Mouse (Mus musculus) embryonic facial prominence, embryonic 12.5 days (tissue): ENCODE measurements around the gene 1700020N01Rik. TPM values are rescaled to one million over a fixed set of nuclear protein-coding genes. Genes with fewer than 3 reads are reported as not detected.

ENCODE experiments used
- ATAC-seq: fragments of 200-750 bp; cut with Nextera tagmentation; 2 replicates; pipeline ENCODE4 v1.8.0; 2017; ENCODE audit not compliant: insufficient number of reproducible peaks, insufficient read depth, low FRiP score, low TSS enrichment
- H3K27ac ChIP-seq: fragments of 300-500 bp; sonication (generic); 2 replicates; pipeline ENCODE4 v1.5.1; 2016; ENCODE audit warnings: mild to moderate bottlenecking
- H3K27me3 ChIP-seq: fragments of 300-500 bp; sonication (generic); 2 replicates; pipeline ENCODE4 v1.6.1; 2016; ENCODE audit warnings: mild to moderate bottlenecking, moderate library complexity
- H3K36me3 ChIP-seq: fragments of 300-500 bp; sonication (generic); 2 replicates; pipeline ENCODE4 v1.6.1; 2016; ENCODE audit warnings: mild to moderate bottlenecking
- H3K4me1 ChIP-seq: fragments of 300-500 bp; sonication (generic); 2 replicates; pipeline ENCODE4 v1.6.1; 2016
- H3K4me2 ChIP-seq: fragments of 300-500 bp; sonication (generic); replicated peaks from 2 replicates; pipeline ENCODE4 v1.6.1; 2016; ENCODE audit warnings: mild to moderate bottlenecking, moderate library complexity
- H3K4me3 ChIP-seq: fragments of 300-500 bp; sonication (generic); 2 replicates; pipeline ENCODE4 v1.5.1; 2016; ENCODE audit warnings: mild to moderate bottlenecking
- H3K9ac ChIP-seq: fragments of 300-500 bp; sonication (generic); 2 replicates; pipeline ENCODE4 v1.6.1; 2016; ENCODE audit warnings: mild to moderate bottlenecking, moderate library complexity
- H3K9me3 ChIP-seq: fragments of 300-500 bp; sonication (generic); 2 replicates; pipeline ENCODE4 v1.6.1; 2016; ENCODE audit warnings: mild to moderate bottlenecking, moderate library complexity
- WGBS: fragments of 180-500 bp; shearing (Covaris S2); methylation state at CpG from one replicate; pipeline ENCODE4 v1.1.7; 2016; 5-methylcytosine and 5-hydroxymethylcytosine counted together
- polyA plus RNA-seq: library from polyadenylated mRNA; unstranded; fragments of >200 nt; fragmentation: Nextera tagmentation; extraction: Ambion mirVana; gene quantifications from 2 replicates; pipeline ENCODE4 v1.2.1, GENCODE M21; 2016

The 1700020N01Rik gene
- polyA plus RNA-seq, 1 experiment from 2014 or later: not detected

- Histone ChIP-seq H3K27ac (no peak overlapping the region), H3K4me1 (no peaks in the 10 kb centered on the region; the same call in 1 of the 2 replicates), H3K27me3 (no peaks in the 10 kb centered on the region), H3K36me3 (no peaks in the 10 kb centered on the region), H3K9ac (no peak overlapping the region), H3K4me3 (no peak overlapping the region), H3K4me2 (no peak overlapping the region), H3K9me3 (no peaks in the 10 kb centered on the region)
- no peak for ATAC-seq
- 86% methylated on average over 5 of the region's 5 CpGs for WGBS
Measured at GRCm38 (mm10) chr10:21564189-21564588, 28.8 kb upstream of the 1700020N01Rik start.

GRCm38 (mm10) chr10:21566074-21566473 lies 26.9 kb upstream of the 1700020N01Rik start:
- H3K36me3 ChIP-seq: no peaks in the 10 kb centered on the region
- no peak overlapping the region for H3K4me2 ChIP-seq
- H3K27me3 ChIP-seq: no peaks in the 10 kb centered on the region
- H3K27ac ChIP-seq: no peak overlapping the region
- WGBS: 85% methylated on average over 1 of the region's 1 CpGs
- no peak overlapping the region for H3K9ac ChIP-seq
- no peaks in the 10 kb centered on the region for H3K4me1 ChIP-seq
- H3K9me3 ChIP-seq: no peaks in the 10 kb centered on the region
- ATAC-seq: no peak
- no peak overlapping the region for H3K4me3 ChIP-seq

GRCm38 (mm10) chr10:21571615-21572014 lies 21.3 kb upstream of the 1700020N01Rik start:
- H3K4me3 ChIP-seq: no peak overlapping the region
- H3K9me3 ChIP-seq: no peaks in the 10 kb centered on the region
- WGBS: 84% methylated on average over 4 of the region's 4 CpGs
- H3K27ac ChIP-seq: no peak overlapping the region
- no peak for ATAC-seq
- no peak overlapping the region for H3K4me2 ChIP-seq
- H3K9ac ChIP-seq: no peak overlapping the region
- H3K4me1 ChIP-seq: no peaks in the 10 kb centered on the region
- H3K36me3 ChIP-seq: no peaks in the 10 kb centered on the region
- no peaks in the 10 kb centered on the region for H3K27me3 ChIP-seq

GRCm38 (mm10) chr10:21573713-21574112 lies 19.2 kb upstream of the 1700020N01Rik start:
- no peak overlapping the region for H3K9ac ChIP-seq
- no peak overlapping the region for H3K4me2 ChIP-seq
- H3K36me3 ChIP-seq: no peaks in the 10 kb centered on the region
- no peak for ATAC-seq
- H3K27me3 ChIP-seq: no peaks in the 10 kb centered on the region
- H3K4me3 ChIP-seq: no peak overlapping the region
- WGBS: 78% methylated on average over 4 of the region's 4 CpGs
- H3K27ac ChIP-seq: no peak overlapping the region
- H3K4me1 ChIP-seq: no peaks in the 10 kb centered on the region
- no peaks in the 10 kb centered on the region for H3K9me3 ChIP-seq

GRCm38 (mm10) chr10:21575806-21576378 lies 17.1 kb upstream of the 1700020N01Rik start:
- no peaks in the 10 kb centered on the region for H3K36me3 ChIP-seq
- H3K27me3 ChIP-seq: no peaks in the 10 kb centered on the region
- no peaks in the 10 kb centered on the region for H3K9me3 ChIP-seq
- H3K9ac ChIP-seq: no peak overlapping the region
- H3K4me1 ChIP-seq: no peaks in the 10 kb centered on the region
- H3K4me3 ChIP-seq: no peak overlapping the region
- H3K4me2 ChIP-seq: no peak overlapping the region
- ATAC-seq: no peak
- 72% methylated on average over 11 of the region's 11 CpGs for WGBS
- no peak overlapping the region for H3K27ac ChIP-seq

GRCm38 (mm10) chr10:21577798-21578197 lies 15.1 kb upstream of the 1700020N01Rik start:
- Histone ChIP-seq H3K4me1 (no peaks in the 10 kb centered on the region), H3K9ac (no peak overlapping the region), H3K27me3 (no peaks in the 10 kb centered on the region), H3K4me3 (no peak overlapping the region), H3K27ac (no peak overlapping the region), H3K36me3 (no peaks in the 10 kb centered on the region), H3K9me3 (no peaks in the 10 kb centered on the region), H3K4me2 (no peak overlapping the region)
- no peak for ATAC-seq
- 97% methylated on average over 6 of the region's 6 CpGs for WGBS

GRCm38 (mm10) chr10:21581546-21581945 lies 11.4 kb upstream of the 1700020N01Rik start:
- 83% methylated on average over 1 of the region's 1 CpGs for WGBS
- no peak for ATAC-seq

GRCm38 (mm10) chr10:21587041-21587440 lies 5.9 kb upstream of the 1700020N01Rik start:
- no peak overlapping the region for H3K27ac ChIP-seq
- H3K36me3 ChIP-seq: no peaks in the 10 kb centered on the region
- no peak overlapping the region for H3K4me2 ChIP-seq
- no peaks in the 10 kb centered on the region for H3K9me3 ChIP-seq
- 25% methylated on average over 2 of the region's 2 CpGs for WGBS
- H3K4me1 ChIP-seq: no peaks in the 10 kb centered on the region
- H3K9ac ChIP-seq: no peak overlapping the region
- H3K27me3 ChIP-seq: no peaks in the 10 kb centered on the region
- ATAC-seq: no peak
- H3K4me3 ChIP-seq: no peak overlapping the region

More at GRCm38 (mm10) chr10:21581546-21581945, 11.4 kb upstream of the 1700020N01Rik start:
- H3K9me3 ChIP-seq: no peaks in the 10 kb centered on the region
- no peak overlapping the region for H3K27ac ChIP-seq
- H3K36me3 ChIP-seq: no peaks in the 10 kb centered on the region
- no peak overlapping the region for H3K9ac ChIP-seq
- no peaks in the 10 kb centered on the region for H3K4me1 ChIP-seq
- no peaks in the 10 kb centered on the region for H3K27me3 ChIP-seq
- H3K4me3 ChIP-seq: no peak overlapping the region
- H3K4me2 ChIP-seq: no peak overlapping the region

GRCm38 (mm10) chr10:21588007-21588852 lies 4.7 kb upstream of the 1700020N01Rik start:
- Histone ChIP-seq H3K9me3 (no peaks in the 10 kb centered on the region), H3K9ac (no peak overlapping the region), H3K27me3 (no peaks in the 10 kb centered on the region), H3K4me1 (no peaks in the 10 kb centered on the region), H3K4me2 (no peak overlapping the region), H3K27ac (no peak overlapping the region), H3K4me3 (no peak overlapping the region), H3K36me3 (no peaks in the 10 kb centered on the region)
- no peak for ATAC-seq
- WGBS: 78% methylated on average over 4 of the region's 4 CpGs

GRCm38 (mm10) chr10:21600931-21601330 lies 8.0 kb downstream of the 1700020N01Rik start:
- H3K4me2 ChIP-seq: no peak overlapping the region
- H3K27ac ChIP-seq: no peak overlapping the region
- H3K36me3 ChIP-seq: no peaks in the 10 kb centered on the region
- no peaks in the 10 kb centered on the region for H3K27me3 ChIP-seq
- no peak overlapping the region for H3K4me3 ChIP-seq
- ATAC-seq: no peak
- no peak overlapping the region for H3K9ac ChIP-seq
- no peaks in the 10 kb centered on the region for H3K9me3 ChIP-seq
- peaks cover 18% of the 10 kb centered on the region; the same call in 1 of the 2 replicates for H3K4me1 ChIP-seq
- 44% methylated on average over 5 of the region's 5 CpGs for WGBS

GRCm38 (mm10) chr10:21604476-21604875 lies 11.5 kb downstream of the 1700020N01Rik start:
- Histone ChIP-seq H3K27me3 (no peaks in the 10 kb centered on the region), H3K9me3 (no peaks in the 10 kb centered on the region), H3K4me3 (no peak overlapping the region), H3K9ac (no peak overlapping the region), H3K27ac (no peak overlapping the region), H3K36me3 (no peaks in the 10 kb centered on the region), H3K4me2 (no peak overlapping the region), H3K4me1 (peaks cover 18% of the 10 kb centered on the region; the same call in 1 of the 2 replicates)
- 75% methylated on average over 8 of the region's 8 CpGs for WGBS
- ATAC-seq: no peak

- no peak overlapping the region for H3K4me2 ChIP-seq
- H3K9ac ChIP-seq: no peak overlapping the region
- H3K4me3 ChIP-seq: no peak overlapping the region
- H3K36me3 ChIP-seq: no peaks in the 10 kb centered on the region
- no peak overlapping the region for H3K27ac ChIP-seq
- no peaks in the 10 kb centered on the region for H3K9me3 ChIP-seq
- ATAC-seq: no peak
- H3K27me3 ChIP-seq: no peaks in the 10 kb centered on the region
- 32% methylated on average over 4 of the region's 4 CpGs for WGBS
- H3K4me1 ChIP-seq: peaks cover 18% of the 10 kb centered on the region; the same call in 1 of the 2 replicates
Measured at GRCm38 (mm10) chr10:21605011-21605571, 12.1 kb downstream of the 1700020N01Rik start.
